In the genomic region with DNA sequence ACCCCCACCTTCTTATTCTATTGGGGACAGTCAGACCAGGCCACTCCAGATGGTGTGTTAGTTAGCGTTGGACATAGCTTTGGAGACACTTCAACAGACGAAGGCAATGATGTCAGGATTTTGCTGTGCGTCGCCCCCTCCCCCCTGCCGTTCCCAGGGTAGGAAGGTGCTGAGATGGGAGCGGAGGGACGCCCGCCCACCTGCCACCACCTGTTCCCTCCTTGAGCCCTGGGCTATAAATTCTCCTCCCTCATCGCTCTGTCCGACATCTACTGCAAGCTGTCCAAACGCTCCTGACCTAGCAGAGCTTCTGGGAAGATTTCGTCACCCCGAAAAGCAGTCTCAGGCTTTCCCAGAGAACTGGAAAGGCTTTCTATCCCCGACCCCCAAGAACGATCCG, we compare ENCODE assay signal across 8 mouse cellular contexts. TPM values are rescaled to one million over a fixed set of nuclear protein-coding genes. Genes with fewer than 3 reads are reported as not detected.
A peak's percentile ranks its signal among the peaks of the same experiment; 100 is the strongest.
DNase-seq lines count a peak whose midpoint lies in the region; ATAC-seq and TF ChIP-seq lines count a peak whose summit lies in the region.

A gene (plus strand): TSS at position 131 of the 400 bp plus-strand sequence.

- intact Hi-C loops in gastrocnemius, adult 2 months (cut with DNase I): no loop called here
- intact Hi-C loops in left cerebral cortex, postnatal 14 days (cut with DNase I): no loop called here

- peak; percentile 8; the same call in 1 of the 2 replicates for ATAC-seq in embryonic facial prominence, embryonic 14.5 days (ENCODE audit: low read depth)

- peak within 1 kb of the TSS; percentile 13 for H3K9ac ChIP-seq in ES-Bruce4 (ENCODE audit: low read depth, poor library complexity, severe bottlenecking)
- H3K9ac ChIP-seq in embryonic facial prominence, embryonic 14.5 days (ENCODE audit: low read depth, low read length): peak within 1 kb of the TSS; percentile 72

- H3K4me3 ChIP-seq in gastrocnemius, adult 2 months: peak within 1 kb of the TSS; percentile 72
- peak within 1 kb of the TSS; percentile 72 for H3K4me3 ChIP-seq in ES-Bruce4 (ENCODE audit: low read depth, low read length)
- H3K4me3 ChIP-seq in embryonic facial prominence, embryonic 14.5 days (ENCODE audit: low read depth, low read length): peak within 1 kb of the TSS; percentile 59
- peak within 1 kb of the TSS; percentile 67 for H3K4me3 ChIP-seq in olfactory bulb, adult 2 months (ENCODE audit: insufficient read depth, low read depth, low read length)

- no peaks in the 10 kb centered on the region for H3K36me3 ChIP-seq in ES-Bruce4 (ENCODE audit: control insufficient read depth, insufficient read depth, low read length, poor library complexity, severe bottlenecking)
- H3K36me3 ChIP-seq in embryonic facial prominence, embryonic 14.5 days (ENCODE audit: control insufficient read depth, insufficient read depth, low read length): no peaks in the 10 kb centered on the region

- no peaks in the 10 kb centered on the region for H3K4me1 ChIP-seq in ES-Bruce4 (ENCODE audit: control insufficient read depth, insufficient read depth, low read length)
- H3K4me1 ChIP-seq in embryonic facial prominence, embryonic 14.5 days (ENCODE audit: control insufficient read depth, insufficient read depth, low read length): no peaks in the 10 kb centered on the region
- H3K4me1 ChIP-seq in olfactory bulb, adult 2 months (ENCODE audit: control insufficient read depth, insufficient read depth, low read length): peaks cover 5% of the 10 kb centered on the region; the same call in 1 of the 2 replicates

- H3K27me3 ChIP-seq in ES-Bruce4 (ENCODE audit: control insufficient read depth, insufficient read depth, low read length, poor library complexity, severe bottlenecking): peaks cover 4% of the 10 kb centered on the region; the same call in 1 of the 2 replicates
- peaks cover 38% of the 10 kb centered on the region for H3K27me3 ChIP-seq in embryonic facial prominence, embryonic 14.5 days (replicated peaks; ENCODE audit: control insufficient read depth, insufficient read depth, low read length)

- H3K27ac ChIP-seq in gastrocnemius, adult 2 months: no peak within 1 kb of the TSS
- H3K27ac ChIP-seq in ES-Bruce4 (ENCODE audit: insufficient read depth, low read length): no peak within 1 kb of the TSS
- no peak within 1 kb of the TSS for H3K27ac ChIP-seq in embryonic facial prominence, embryonic 14.5 days (replicated peaks; ENCODE audit: low read depth, low read length)
- no peak within 1 kb of the TSS for H3K27ac ChIP-seq in olfactory bulb, adult 2 months (ENCODE audit: insufficient read depth, low read depth, low read length)

- H3K4me2 ChIP-seq in embryonic facial prominence, embryonic 14.5 days (ENCODE audit: low read depth, low read length): peak within 1 kb of the TSS; percentile 92

- no peak for DNase-seq in gastrocnemius, adult 2 months
- no peak for DNase-seq in gastrocnemius, postnatal 25 days
- peak; percentile 24 for DNase-seq in embryonic facial prominence, embryonic 14.5 days (ENCODE audit: low spot score)
- peak; percentile 43 to 55 for DNase-seq in left cerebral cortex, postnatal 14 days (ENCODE audit: low spot score in 2 of 2)
- no peak for DNase-seq in spleen, adult 12 weeks (ENCODE audit: low spot score)
- DNase-seq in adrenal gland, adult 8-10 months: no peak

- no peak for TF ChIP-seq POLR2A in ES-Bruce4 (IDR thresholded peaks at IDR 0.05; ENCODE audit: insufficient read depth, low read length)
- TF ChIP-seq POLR2A in olfactory bulb, adult 2 months (IDR thresholded peaks at IDR 0.05; ENCODE audit: insufficient read depth, low read depth, low read length): no peak

- TF ChIP-seq CTCF in gastrocnemius, adult 2 months (IDR thresholded peaks at IDR 0.05): no peak
- no peak for TF ChIP-seq CTCF in ES-Bruce4 (IDR thresholded peaks at IDR 0.05; ENCODE audit: low read depth, low read length)
- no peak for TF ChIP-seq CTCF in olfactory bulb, adult 2 months (IDR thresholded peaks at IDR 0.05; ENCODE audit: insufficient read depth, low read depth, low read length)

- peaks cover 14% of the 10 kb centered on the region; the same call in 1 of the 2 replicates for H3K9me3 ChIP-seq in ES-Bruce4 (replicated peaks; ENCODE audit: control insufficient read depth, insufficient read depth, low read length, poor library complexity, severe bottlenecking)
- H3K9me3 ChIP-seq in embryonic facial prominence, embryonic 14.5 days (ENCODE audit: control insufficient read depth, low read length): no peaks in the 10 kb centered on the region

- TF ChIP-seq EP300 in ES-Bruce4 (IDR thresholded peaks at IDR 0.05; ENCODE audit: insufficient read depth, low read depth, low read length): no peak

- WGBS in embryonic facial prominence, embryonic 14.5 days: 5% methylated on average over 15 of the region's 16 CpGs
- 25% methylated on average over 16 of the region's 16 CpGs for WGBS in olfactory bulb, adult 2 months

RNA-seq across cellular contexts. Expression of the gene that starts here (rescaled TPM):
- not detected for total RNA-seq in gastrocnemius, adult 2 months (2021)
- not detected for total RNA-seq in gastrocnemius, postnatal 25 days (2021)
- not detected in 2 replicates for polyA plus RNA-seq in ES-Bruce4 (2011; ENCODE audit: insufficient read depth, insufficient read length, low read depth, missing spikeins)
- polyA plus RNA-seq in embryonic facial prominence, embryonic 14.5 days (2014; fragmentation: Nextera tagmentation; extraction: Ambion mirVana): 1.1 TPM in 1 of 2 replicates, not detected in the other
- 1 to 10 TPM; 1.0 to 1.5 TPM for total RNA-seq in left cerebral cortex, postnatal 14 days (2021)
- not detected in 2 replicates for polyA plus RNA-seq in olfactory bulb, adult 2 months (2012; ENCODE audit: insufficient read depth, insufficient read length, low replicate concordance, missing spikeins)
- not detected for total RNA-seq in adrenal gland, adult 8-10 months (2022)

Comparison
In these comparisons a context has a peak if more than half of its experiments do, and no peak if none do; other contexts are left out.
1. DNase-seq: peak in embryonic facial prominence, embryonic 14.5 days (single experiment) and left cerebral cortex, postnatal 14 days (2 of 2); none in gastrocnemius, adult 2 months (single experiment), gastrocnemius, postnatal 25 days (single experiment), spleen, adult 12 weeks (single experiment) and adrenal gland, adult 8-10 months (single experiment).
2. Peak in every context shown above with its lines, with median percentiles within 50 percentile points of each other: H3K4me3 ChIP-seq.